ENCODE assay signal across 18 mouse cellular contexts in the genomic region with DNA sequence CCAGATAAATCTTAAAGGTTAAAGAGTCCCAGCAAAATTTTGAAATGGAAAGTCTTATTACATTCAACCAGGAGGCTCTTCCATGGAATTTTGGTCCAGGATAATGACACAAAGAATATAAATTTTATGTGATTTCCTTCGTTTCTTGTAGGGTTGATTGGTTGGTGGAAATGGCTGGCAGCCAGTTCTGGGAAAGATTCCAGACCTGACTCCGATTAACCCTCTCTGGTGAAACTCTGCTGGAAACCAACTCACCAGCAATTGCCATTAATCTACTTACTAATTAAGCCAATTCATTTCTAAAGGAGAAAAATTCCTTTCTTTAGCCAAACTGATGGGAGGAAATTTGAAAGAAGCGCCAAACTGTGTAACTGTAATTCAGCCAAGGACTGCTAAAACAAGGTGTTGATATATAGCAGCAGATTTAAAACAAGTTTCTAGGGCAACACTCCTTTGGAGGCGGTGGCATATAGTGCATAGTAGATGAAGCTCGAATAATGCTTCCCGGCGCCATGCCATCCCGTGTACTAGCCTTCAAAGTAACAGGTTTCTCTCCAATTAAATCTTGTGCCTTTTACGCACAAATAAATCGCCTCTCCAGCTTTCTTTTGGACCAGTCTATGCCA. TPM values are rescaled to one million over a fixed set of nuclear protein-coding genes. Genes with fewer than 3 reads are reported as not detected.
DNase-seq lines count a peak whose midpoint lies in the region; ATAC-seq and TF ChIP-seq lines count a peak whose summit lies in the region.
"Had no signal": no experiment of that assay in that cellular context is flagged by ENCODE, and none has a peak within 500 bp of the region (broad histone marks: within the 10 kb centered on the region; RNA-seq: fewer than 3 reads in every experiment).

No protein-coding gene starts in this region.

- DNase-seq in forebrain, embryonic 11.5 days (ENCODE audit: low spot score): no peak
- DNase-seq in forebrain, embryonic 10.5 days (ENCODE audit: extremely low spot score, low spot score): no peak
- peak; percentile 65 for DNase-seq in lung, embryonic 14.5 days
- no peak for DNase-seq in lung, postnatal 25 days (ENCODE audit: low spot score)
- DNase-seq in brain, adult 2 months (ENCODE audit: low read depth, low spot score): peak; percentile 11
- DNase-seq in MN1 (ENCODE audit: low spot score): no peak
- DNase-seq: adrenal gland, postnatal 25 days; liver, postnatal 0 days; spleen, adult 18-20 months; thymus, postnatal 36 days had no signal

- WGBS in forebrain, embryonic 11.5 days: 5% methylated on average over 10 of the region's 10 CpGs
- WGBS in forebrain, embryonic 10.5 days: 5% methylated on average over 10 of the region's 10 CpGs
- 27% methylated on average over 10 of the region's 10 CpGs for WGBS in lung, embryonic 14.5 days
- WGBS in neural tube, embryonic 13.5 days: 3% methylated on average over 10 of the region's 10 CpGs

- H3K9ac ChIP-seq in forebrain, embryonic 11.5 days (ENCODE audit: low read length): no peak overlapping the region
- H3K9ac ChIP-seq in lung, embryonic 14.5 days: no peak overlapping the region
- H3K9ac ChIP-seq in neural tube, embryonic 13.5 days: no peak overlapping the region
- H3K9ac ChIP-seq: kidney, embryonic 15.5 days; liver, postnatal 0 days had no signal

- H3K9me3 ChIP-seq in forebrain, embryonic 11.5 days (ENCODE audit: control insufficient read depth, low read length): no peaks in the 10 kb centered on the region
- H3K9me3 ChIP-seq in forebrain, embryonic 10.5 days: no peaks in the 10 kb centered on the region
- no peaks in the 10 kb centered on the region for H3K9me3 ChIP-seq in lung, embryonic 14.5 days (ENCODE audit: low read depth, low read length)
- H3K9me3 ChIP-seq in neural tube, embryonic 13.5 days: no peaks in the 10 kb centered on the region
- H3K9me3 ChIP-seq: kidney, embryonic 15.5 days had no signal

- H3K4me2 ChIP-seq in forebrain, embryonic 11.5 days (ENCODE audit: low read depth, low read length, severe bottlenecking): no peak overlapping the region
- H3K4me2 ChIP-seq in lung, embryonic 14.5 days: no peak overlapping the region
- H3K4me2 ChIP-seq in neural tube, embryonic 13.5 days: no peak overlapping the region
- H3K4me2 ChIP-seq: kidney, embryonic 15.5 days had no signal

- H3K4me1 ChIP-seq in forebrain, embryonic 11.5 days (replicated peaks; ENCODE audit: control insufficient read depth, insufficient read depth, low read length): 0 out of 2 replicates have a peak, but pooled peaks cover 1% of the 10 kb centered on the region
- peaks cover 77% of the 10 kb centered on the region for H3K4me1 ChIP-seq in forebrain, embryonic 10.5 days
- no peaks in the 10 kb centered on the region for H3K4me1 ChIP-seq in lung, embryonic 14.5 days (ENCODE audit: insufficient read depth)
- peaks cover 18% of the 10 kb centered on the region for H3K4me1 ChIP-seq in neural tube, embryonic 13.5 days (replicated peaks)
- H3K4me1 ChIP-seq: kidney, embryonic 15.5 days had no signal

- no peaks in the 10 kb centered on the region for H3K36me3 ChIP-seq in forebrain, embryonic 11.5 days (ENCODE audit: control insufficient read depth, insufficient read depth, low read length)
- H3K36me3 ChIP-seq in forebrain, embryonic 10.5 days (replicated peaks): no peaks in the 10 kb centered on the region
- H3K36me3 ChIP-seq in lung, embryonic 14.5 days (ENCODE audit: insufficient read depth): no peaks in the 10 kb centered on the region
- no peaks in the 10 kb centered on the region for H3K36me3 ChIP-seq in neural tube, embryonic 13.5 days
- H3K36me3 ChIP-seq: kidney, embryonic 15.5 days had no signal

- TF ChIP-seq CTCF in lung, embryonic 14.5 days (IDR thresholded peaks at IDR 0.05; ENCODE audit: low read depth): no peak

- H3K27me3 ChIP-seq in forebrain, embryonic 11.5 days (ENCODE audit: control insufficient read depth, insufficient read depth, low read length): peaks cover 73% of the 10 kb centered on the region
- H3K27me3 ChIP-seq in forebrain, embryonic 10.5 days (ENCODE audit: poor library complexity, severe bottlenecking): peaks cover 87% of the 10 kb centered on the region
- H3K27me3 ChIP-seq in lung, embryonic 14.5 days (ENCODE audit: insufficient read depth, low read length): peaks cover 74% of the 10 kb centered on the region
- peaks cover 98% of the 10 kb centered on the region for H3K27me3 ChIP-seq in neural tube, embryonic 13.5 days

- peak; percentile 65; the same call in 1 of the 2 replicates for ATAC-seq in forebrain, embryonic 11.5 days (replicated peaks; ENCODE audit: low FRiP score)
- ATAC-seq in lung, embryonic 14.5 days (ENCODE audit: insufficient read depth): no peak
- ATAC-seq in neural tube, embryonic 13.5 days (ENCODE audit: low read depth): peak; percentile 76; the same call in 1 of the 2 replicates
- no peak for ATAC-seq in activated CD4-positive, CD25-positive, alpha-beta regulatory T cell, adult 4 months
- ATAC-seq: inflammation-experienced regulatory T-cells, adult 6 months; liver, postnatal 0 days had no signal

- H3K4me3 ChIP-seq in forebrain, embryonic 11.5 days (ENCODE audit: low read depth, low read length): no peak overlapping the region
- H3K4me3 ChIP-seq in forebrain, embryonic 10.5 days: no peak overlapping the region
- no peak overlapping the region for H3K4me3 ChIP-seq in lung, embryonic 14.5 days (ENCODE audit: low read depth, low read length)
- no peak overlapping the region for H3K4me3 ChIP-seq in neural tube, embryonic 13.5 days
- H3K4me3 ChIP-seq: kidney, embryonic 15.5 days; myocyte had no signal

- H3K27ac ChIP-seq in forebrain, embryonic 11.5 days (ENCODE audit: low read depth, low read length): no peak overlapping the region
- no peak overlapping the region for H3K27ac ChIP-seq in forebrain, embryonic 10.5 days
- no peak overlapping the region for H3K27ac ChIP-seq in lung, embryonic 14.5 days (ENCODE audit: low read depth)
- no peak overlapping the region for H3K27ac ChIP-seq in neural tube, embryonic 13.5 days (replicated peaks)
- H3K27ac ChIP-seq: kidney, embryonic 15.5 days; macrophage had no signal

RNA-seq across cellular contexts. Expression of gene Ptf1a, which starts 10.5 kb away (rescaled TPM):
- 0.17 TPM in 1 of 2 replicates, not detected in the other for polyA plus RNA-seq in forebrain, embryonic 11.5 days (2014; fragmentation: Nextera tagmentation; extraction: Ambion mirVana)
- not detected in 2 replicates for polyA plus RNA-seq in forebrain, embryonic 10.5 days (2016; fragmentation: Nextera tagmentation; extraction: Ambion mirVana)
- polyA plus RNA-seq in lung, embryonic 14.5 days (2014; fragmentation: Nextera tagmentation; extraction: Ambion mirVana): not detected in 2 replicates
- 0.92 and 1.2 TPM in 2 replicates for polyA plus RNA-seq in neural tube, embryonic 13.5 days (2015; fragmentation: Nextera tagmentation; extraction: Ambion mirVana)
- polyA plus RNA-seq in activated CD4-positive, CD25-positive, alpha-beta regulatory T cell, adult 4 months (2017; shearing (Covaris generic)): not detected
- polyA plus RNA-seq: heart, embryonic 16.5 days; inflammation-experienced regulatory T-cells, adult 6 months; limb, embryonic 11.5 days; liver, postnatal 0 days; macrophage; myocyte had no signal

Comparison
In these comparisons a context has a peak if more than half of its experiments do, and no peak if none do; other contexts are left out.
1. DNase-seq: peak in lung, embryonic 14.5 days (single experiment) and brain, adult 2 months (single experiment); none in forebrain, embryonic 11.5 days (single experiment), forebrain, embryonic 10.5 days (single experiment), lung, postnatal 25 days (single experiment) and MN1 (single experiment).
2. ATAC-seq: peak in forebrain, embryonic 11.5 days (single experiment) and neural tube, embryonic 13.5 days (single experiment); none in lung, embryonic 14.5 days (single experiment) and activated CD4-positive, CD25-positive, alpha-beta regulatory T cell, adult 4 months (single experiment).